Mouse (Mus musculus): ENCODE measurements around the gene Gpx6. TPM values are rescaled to one million over a fixed set of nuclear protein-coding genes. Genes with fewer than 3 reads are reported as not detected.
A peak's percentile ranks its signal among the peaks of the same experiment; 100 is the strongest.

Gpx6 gene
- polyA plus RNA-seq, 1 experiment from 2014 or later: 0.51 TPM

GRCm38 (mm10) chr13:21275815-21276550 is 35.9 kb upstream of the Gpx6 start:
- no peak overlapping the region for H3K27ac ChIP-seq (replicated peaks; ENCODE audit: low read depth, low read length)

DNA sequence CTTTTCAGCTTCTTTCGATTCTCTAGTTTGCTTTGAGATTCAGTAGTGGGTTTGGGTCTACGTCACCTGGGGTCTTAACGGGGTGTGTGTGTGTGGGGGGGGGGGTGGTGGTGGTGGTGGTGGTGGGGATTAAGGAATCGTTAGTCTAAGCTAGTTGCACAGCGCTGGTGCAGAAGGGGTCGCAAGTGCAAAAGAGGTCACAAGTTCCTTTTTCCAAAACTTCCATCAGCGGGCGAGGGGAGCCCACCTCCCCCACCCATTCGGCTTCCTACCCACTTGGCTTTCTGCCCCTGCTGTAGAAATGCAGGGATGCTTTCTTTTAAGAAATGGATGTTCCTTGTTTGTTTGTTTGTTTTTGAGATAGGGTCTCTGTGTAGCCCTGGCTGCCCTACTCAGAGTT is 35.4 kb upstream of the Gpx6 start:
- Histone ChIP-seq H3K4me1 (ENCODE audit: control insufficient read depth, insufficient read depth, low read length) (no peaks in the 10 kb centered on the region), H3K4me2 (ENCODE audit: low read depth, severe bottlenecking) (peak overlapping the region; percentile 66), H3K27ac (replicated peaks; ENCODE audit: low read depth, low read length) (no peak overlapping the region), H3K4me3 (ENCODE audit: low read depth, low read length) (peak overlapping the region; percentile 58), H3K9me3 (ENCODE audit: control insufficient read depth, low read length) (no peaks in the 10 kb centered on the region), H3K9ac (ENCODE audit: low read length) (peak overlapping the region; percentile 57; the same call in 1 of the 2 replicates), H3K36me3 (ENCODE audit: control insufficient read depth, insufficient read depth, low read length) (no peaks in the 10 kb centered on the region), H3K27me3 (ENCODE audit: control insufficient read depth, insufficient read depth, low read length) (no peaks in the 10 kb centered on the region)
- ATAC-seq (ENCODE audit: insufficient number of reproducible peaks, low FRiP score, low TSS enrichment, low read depth) (no peak), DNase-seq (ENCODE audit: low spot score) (peak; percentile 37)
- under 1% methylated on average over 9 of the region's 9 CpGs for WGBS

More at GRCm38 (mm10) chr13:21275815-21276550, 35.9 kb upstream of the Gpx6 start:
- H3K4me3 ChIP-seq (ENCODE audit: low read depth, low read length): peak overlapping the region; percentile 58
- H3K4me1 ChIP-seq (ENCODE audit: control insufficient read depth, insufficient read depth, low read length): peaks cover 2% of the 10 kb centered on the region; the same call in 1 of the 2 replicates
- no peaks in the 10 kb centered on the region for H3K27me3 ChIP-seq (ENCODE audit: control insufficient read depth, insufficient read depth, low read length)
- peak; percentile 91 for DNase-seq (ENCODE audit: low spot score)
- H3K36me3 ChIP-seq (ENCODE audit: control insufficient read depth, insufficient read depth, low read length): no peaks in the 10 kb centered on the region
- no peaks in the 10 kb centered on the region for H3K9me3 ChIP-seq (ENCODE audit: control insufficient read depth, low read length)
- under 1% methylated on average over 25 of the region's 25 CpGs for WGBS
- H3K4me2 ChIP-seq (ENCODE audit: low read depth, severe bottlenecking): peak overlapping the region; percentile 66
- peak overlapping the region; percentile 57 for H3K9ac ChIP-seq (ENCODE audit: low read length)
- ATAC-seq (ENCODE audit: insufficient number of reproducible peaks, low FRiP score, low TSS enrichment, low read depth): peak; percentile 74; the same call in 1 of the 2 replicates

DNA sequence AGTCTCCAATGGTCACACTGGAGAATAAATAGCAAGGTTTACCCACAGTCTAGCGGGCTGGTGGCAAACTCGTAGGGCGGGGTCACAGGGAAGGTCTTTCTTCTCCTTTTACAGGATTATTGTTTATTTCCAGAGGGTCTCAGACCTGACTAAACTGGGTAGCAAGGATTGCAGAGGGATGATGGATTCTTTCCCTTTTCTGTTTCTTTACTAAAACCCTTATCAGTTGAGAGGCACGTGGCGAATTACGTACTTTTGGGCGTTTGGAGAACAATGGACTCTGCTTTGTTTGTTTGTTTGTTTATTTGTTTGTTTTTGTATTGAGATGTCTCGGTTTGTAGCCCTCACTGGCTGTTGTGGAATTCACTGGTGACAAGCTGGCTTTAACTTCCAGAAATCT is 32.8 kb upstream of the Gpx6 start:
- ATAC-seq (ENCODE audit: insufficient number of reproducible peaks, low FRiP score, low TSS enrichment, low read depth): no peak
- H3K4me3 ChIP-seq (ENCODE audit: low read depth, low read length): peak overlapping the region; percentile 25
- no peak overlapping the region for H3K27ac ChIP-seq (replicated peaks; ENCODE audit: low read depth, low read length)
- no peak for DNase-seq (ENCODE audit: low spot score)
- WGBS: 6% methylated on average over 8 of the region's 8 CpGs
- no peak overlapping the region; the same call in 1 of the 2 replicates for H3K9ac ChIP-seq (ENCODE audit: low read length)
- H3K9me3 ChIP-seq (ENCODE audit: control insufficient read depth, low read length): no peaks in the 10 kb centered on the region
- H3K27me3 ChIP-seq (ENCODE audit: control insufficient read depth, insufficient read depth, low read length): no peaks in the 10 kb centered on the region
- no peaks in the 10 kb centered on the region for H3K4me1 ChIP-seq (ENCODE audit: control insufficient read depth, insufficient read depth, low read length)
- H3K36me3 ChIP-seq (ENCODE audit: control insufficient read depth, insufficient read depth, low read length): no peaks in the 10 kb centered on the region
- peak overlapping the region; percentile 35 for H3K4me2 ChIP-seq (ENCODE audit: low read depth, severe bottlenecking)

GRCm38 (mm10) chr13:21279559-21279958 is 32.4 kb upstream of the Gpx6 start:
- no peak overlapping the region for H3K9ac ChIP-seq (ENCODE audit: low read length)

DNA sequence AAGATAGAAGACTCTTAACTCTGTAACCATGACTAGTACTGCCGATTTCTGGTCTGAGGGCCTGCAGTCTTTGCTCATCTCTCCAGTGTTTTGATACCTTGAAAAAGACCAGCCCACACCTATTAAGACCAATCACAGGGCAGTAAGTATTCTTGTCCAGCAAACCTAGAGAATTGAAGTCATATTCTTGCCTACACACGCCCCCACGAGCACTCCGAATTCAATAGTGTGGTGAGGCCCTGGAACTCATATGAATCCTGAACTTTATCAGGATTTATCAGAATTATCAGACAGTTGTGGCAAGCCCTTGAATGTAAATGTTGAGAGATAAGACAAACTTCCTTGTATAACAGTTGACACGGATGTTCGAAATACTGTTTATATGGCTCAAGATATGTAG is 19.3 kb upstream of the Gpx6 start, which contains the start of gene Gpx5:
Gpx5 (minus strand) TSS at position 101 of the 400 bp plus-strand sequence.
- ATAC-seq (ENCODE audit: insufficient number of reproducible peaks, low FRiP score, low TSS enrichment, low read depth): no peak
- Histone ChIP-seq H3K4me2 (ENCODE audit: low read depth, severe bottlenecking) (no peak within 1 kb of the TSS), H3K9me3 (ENCODE audit: control insufficient read depth, low read length) (no peaks in the 10 kb centered on the region), H3K9ac (ENCODE audit: low read length) (no peak within 1 kb of the TSS), H3K36me3 (ENCODE audit: control insufficient read depth, insufficient read depth, low read length) (no peaks in the 10 kb centered on the region), H3K4me1 (ENCODE audit: control insufficient read depth, insufficient read depth, low read length) (no peaks in the 10 kb centered on the region), H3K4me3 (ENCODE audit: low read depth, low read length) (no peak within 1 kb of the TSS), H3K27ac (replicated peaks; ENCODE audit: low read depth, low read length) (no peak within 1 kb of the TSS), H3K27me3 (ENCODE audit: control insufficient read depth, insufficient read depth, low read length) (no peaks in the 10 kb centered on the region)
- no peak for DNase-seq (ENCODE audit: low spot score)
- WGBS: 93% methylated on average over 6 of the region's 6 CpGs

More at GRCm38 (mm10) chr13:21279559-21279958, 32.4 kb upstream of the Gpx6 start:
- peak overlapping the region; percentile 35 for H3K4me2 ChIP-seq (ENCODE audit: low read depth, severe bottlenecking)
- DNase-seq (ENCODE audit: low spot score) (peak; percentile 93), ATAC-seq (ENCODE audit: insufficient number of reproducible peaks, low FRiP score, low TSS enrichment, low read depth) (peak; percentile 75)
- no peaks in the 10 kb centered on the region for H3K9me3 ChIP-seq (ENCODE audit: control insufficient read depth, low read length)
- no peaks in the 10 kb centered on the region for H3K27me3 ChIP-seq (ENCODE audit: control insufficient read depth, insufficient read depth, low read length)
- 1% methylated on average over 13 of the region's 13 CpGs for WGBS
- no peaks in the 10 kb centered on the region for H3K36me3 ChIP-seq (ENCODE audit: control insufficient read depth, insufficient read depth, low read length)
- H3K4me1 ChIP-seq (ENCODE audit: control insufficient read depth, insufficient read depth, low read length): no peaks in the 10 kb centered on the region
- H3K27ac ChIP-seq (replicated peaks; ENCODE audit: low read depth, low read length): no peak overlapping the region
- peak overlapping the region; percentile 25 for H3K4me3 ChIP-seq (ENCODE audit: low read depth, low read length)

DNA sequence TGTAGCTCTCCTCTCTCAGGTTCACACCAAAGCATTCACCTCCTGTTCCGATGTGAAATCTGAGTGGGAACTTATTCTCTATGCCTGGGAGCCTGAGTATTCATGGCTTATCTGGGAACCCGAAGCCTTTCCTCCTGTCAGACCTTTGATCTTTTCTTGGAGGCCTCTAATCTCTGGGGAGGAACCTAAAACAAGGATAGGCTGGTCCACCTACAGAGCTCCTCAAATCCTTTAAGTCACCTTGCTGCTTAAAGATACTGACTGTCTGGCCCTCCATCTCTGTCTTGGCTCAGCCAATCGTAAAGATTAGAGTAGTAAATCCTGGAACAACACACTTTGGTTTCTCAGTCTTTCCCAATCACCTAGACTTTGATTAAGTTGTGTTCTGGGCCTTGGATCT is 13.4 kb upstream of the Gpx6 start:
- no peaks in the 10 kb centered on the region for H3K36me3 ChIP-seq (ENCODE audit: control insufficient read depth, insufficient read depth, low read length)
- no peak overlapping the region for H3K9ac ChIP-seq (ENCODE audit: low read length)
- no peaks in the 10 kb centered on the region for H3K4me1 ChIP-seq (ENCODE audit: control insufficient read depth, insufficient read depth, low read length)
- no peak overlapping the region for H3K4me2 ChIP-seq (ENCODE audit: low read depth, severe bottlenecking)
- ATAC-seq (ENCODE audit: insufficient number of reproducible peaks, low FRiP score, low TSS enrichment, low read depth): no peak
- H3K9me3 ChIP-seq (ENCODE audit: control insufficient read depth, low read length): no peaks in the 10 kb centered on the region
- H3K27me3 ChIP-seq (ENCODE audit: control insufficient read depth, insufficient read depth, low read length): no peaks in the 10 kb centered on the region
- H3K4me3 ChIP-seq (ENCODE audit: low read depth, low read length): no peak overlapping the region
- DNase-seq (ENCODE audit: low spot score): no peak
- no peak overlapping the region for H3K27ac ChIP-seq (replicated peaks; ENCODE audit: low read depth, low read length)
- WGBS: 30% methylated on average over 3 of the region's 3 CpGs

GRCm38 (mm10) chr13:21304483-21305066 is 7.3 kb upstream of the Gpx6 start:
- DNase-seq (ENCODE audit: low spot score) (no peak), ATAC-seq (ENCODE audit: insufficient number of reproducible peaks, low FRiP score, low TSS enrichment, low read depth) (no peak)
- no peaks in the 10 kb centered on the region for H3K27me3 ChIP-seq (ENCODE audit: control insufficient read depth, insufficient read depth, low read length)
- no peak overlapping the region for H3K4me2 ChIP-seq (ENCODE audit: low read depth, severe bottlenecking)
- H3K9me3 ChIP-seq (ENCODE audit: control insufficient read depth, low read length): no peaks in the 10 kb centered on the region
- no peaks in the 10 kb centered on the region for H3K36me3 ChIP-seq (ENCODE audit: control insufficient read depth, insufficient read depth, low read length)
- no peak overlapping the region for H3K4me3 ChIP-seq (ENCODE audit: low read depth, low read length)
- H3K4me1 ChIP-seq (ENCODE audit: control insufficient read depth, insufficient read depth, low read length): no peaks in the 10 kb centered on the region
- WGBS: 34% methylated on average over 3 of the region's 3 CpGs
- no peak overlapping the region for H3K9ac ChIP-seq (ENCODE audit: low read length)
- H3K27ac ChIP-seq (replicated peaks; ENCODE audit: low read depth, low read length): no peak overlapping the region

DNA sequence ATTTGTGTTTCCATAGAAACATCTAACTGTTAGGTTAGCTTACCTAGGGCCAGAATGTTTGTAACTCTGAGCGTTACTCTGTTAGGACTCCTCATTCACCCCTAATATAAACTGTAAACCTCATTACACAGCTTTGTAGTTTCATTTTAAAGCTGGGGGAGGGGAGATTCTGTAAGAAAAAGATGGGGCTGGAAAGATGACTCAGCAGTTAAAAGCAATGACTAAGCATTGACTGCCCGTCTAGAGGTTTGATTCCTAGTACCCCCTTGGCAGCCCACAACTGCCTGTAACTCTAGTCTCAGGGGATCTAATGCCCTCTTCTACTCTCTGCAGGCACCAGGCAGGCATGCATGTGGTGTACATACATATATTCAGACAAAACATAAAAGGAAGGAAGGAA is 2.1 kb upstream of the Gpx6 start:
- ATAC-seq (ENCODE audit: insufficient number of reproducible peaks, low FRiP score, low TSS enrichment, low read depth) (no peak), DNase-seq (ENCODE audit: low spot score) (no peak)
- H3K4me2 ChIP-seq (ENCODE audit: low read depth, severe bottlenecking): no peak overlapping the region
- no peaks in the 10 kb centered on the region for H3K27me3 ChIP-seq (ENCODE audit: control insufficient read depth, insufficient read depth, low read length)
- 69% methylated on average over 2 of the region's 2 CpGs for WGBS
- no peaks in the 10 kb centered on the region for H3K9me3 ChIP-seq (ENCODE audit: control insufficient read depth, low read length)
- H3K4me3 ChIP-seq (ENCODE audit: low read depth, low read length): no peak overlapping the region
- no peak overlapping the region for H3K27ac ChIP-seq (replicated peaks; ENCODE audit: low read depth, low read length)
- no peak overlapping the region for H3K9ac ChIP-seq (ENCODE audit: low read length)
- H3K36me3 ChIP-seq (ENCODE audit: control insufficient read depth, insufficient read depth, low read length): no peaks in the 10 kb centered on the region
- no peaks in the 10 kb centered on the region for H3K4me1 ChIP-seq (ENCODE audit: control insufficient read depth, insufficient read depth, low read length)

Measured in limb, embryonic 11.5 days (tissue).